Mouse (Mus musculus): ENCODE results near the gene Eea1. TPM values are rescaled to one million over a fixed set of nuclear protein-coding genes. Genes with fewer than 3 reads are reported as not detected.
"Not testable (repeated sequence)": the region's sequence is repeated elsewhere in the genome, so short reads cannot be mapped to it uniquely, and the experiment has no call there.

The Eea1 gene
- polyA plus RNA-seq, 1 experiment from 2014 or later: 8.0 TPM

GRCm38 (mm10) chr10:96047960-96048536 is 107.6 kb downstream of the Eea1 start:
- no peak for DNase-seq (ENCODE audit: low spot score)

GRCm38 (mm10) chr10:96048550-96048949 is 108.1 kb downstream of the Eea1 start:
- no peak for DNase-seq (ENCODE audit: low spot score)

GRCm38 (mm10) chr10:96067347-96067746 is 126.9 kb downstream of the Eea1 start:
- DNase-seq (ENCODE audit: low spot score): no peak

GRCm38 (mm10) chr10:96074386-96074785 is 133.9 kb downstream of the Eea1 start:
- DNase-seq (ENCODE audit: low spot score): no peak

- DNase-seq (ENCODE audit: low spot score): no peak
Observed at GRCm38 (mm10) chr10:96075403-96075802, 135.0 kb downstream of the Eea1 start.

GRCm38 (mm10) chr10:96075880-96076279 is 135.4 kb downstream of the Eea1 start:
- DNase-seq (ENCODE audit: low spot score): no peak

- DNase-seq (ENCODE audit: low spot score): no peak
Observed at GRCm38 (mm10) chr10:96076461-96076860, 136.0 kb downstream of the Eea1 start.

GRCm38 (mm10) chr10:96077480-96078066 is 137.1 kb downstream of the Eea1 start:
- not testable (repeated sequence) for DNase-seq (ENCODE audit: low spot score)

GRCm38 (mm10) chr10:96079823-96080222 is 139.4 kb downstream of the Eea1 start:
- no peak for DNase-seq (ENCODE audit: low spot score)

GRCm38 (mm10) chr10:96080440-96081381 is 140.3 kb downstream of the Eea1 start:
- peak; percentile 54 for DNase-seq (ENCODE audit: low spot score)

- no peak for DNase-seq (ENCODE audit: low spot score)
Observed at GRCm38 (mm10) chr10:96082203-96082602, 141.8 kb downstream of the Eea1 start.

- DNase-seq (ENCODE audit: low spot score): no peak
Observed at GRCm38 (mm10) chr10:96089744-96090143, 149.3 kb downstream of the Eea1 start.

GRCm38 (mm10) chr10:96090388-96090787 is 149.9 kb downstream of the Eea1 start:
- DNase-seq (ENCODE audit: low spot score): no peak

- no peak for DNase-seq (ENCODE audit: low spot score)
Observed at GRCm38 (mm10) chr10:96093890-96094531, 153.6 kb downstream of the Eea1 start.

- DNase-seq (ENCODE audit: low spot score): no peak
Observed at GRCm38 (mm10) chr10:96094559-96094958, 154.1 kb downstream of the Eea1 start.

Other genes starting within 250 kb of the Eea1 start
- gene Gm33543, start 97.7 kb upstream of the Eea1 start, polyA plus RNA-seq (2015; fragmentation: Nextera tagmentation; extraction: Ambion mirVana): not detected in 2 replicates
- not detected in 2 replicates for gene Gm5426, start 196.0 kb downstream of the Eea1 start, polyA plus RNA-seq (2015; fragmentation: Nextera tagmentation; extraction: Ambion mirVana)

All from thymus, postnatal 0 days (tissue).